21 mouse cellular contexts compared by ENCODE assay signal in genomic region chr11:43092980-43093379, GRCm38 (mm10). TPM values are rescaled to one million over a fixed set of nuclear protein-coding genes. Genes with fewer than 3 reads are reported as not detected.
DNase-seq lines count a peak whose midpoint lies in the region; TF ChIP-seq lines count a peak whose summit lies in the region.
"Had no signal": no experiment of that assay in that cellular context is flagged by ENCODE, and none has a peak within 500 bp of the region (broad histone marks: within the 10 kb centered on the region; RNA-seq: fewer than 3 reads in every experiment).

No protein-coding gene starts in this region.

- intact Hi-C loops in left cerebral cortex, adult 2 months (cut with DNase I) = loop anchor here (2.0 to 10.0 kb wide), 4 partner anchors 38 to 568 kb away; no protein-coding TSS in a partner anchor

- H3K27ac ChIP-seq in left cerebral cortex, adult 2 months = peak overlapping the region; percentile 82
- H3K27ac ChIP-seq: embryonic facial prominence, embryonic 10.5 days; embryonic facial prominence, embryonic 12.5 days; forebrain, embryonic 13.5 days; forebrain, embryonic 15.5 days had no signal

- TF ChIP-seq CTCF in left cerebral cortex, adult 2 months (IDR thresholded peaks at IDR 0.05) = no peak

- DNase-seq in layer of hippocampus, adult 11-12 months (ENCODE audit: low spot score) = peak; percentile 21
- no peak for DNase-seq in layer of hippocampus, postnatal 36 days
- no peak for DNase-seq in left cerebral cortex, adult 2 months (ENCODE audit: extremely low spot score in 1 of 2, low spot score in 2 of 2)
- DNase-seq in left cerebral cortex, adult 9 months (ENCODE audit: low spot score in 2 of 2) = no peak
- peak; percentile 50 for DNase-seq in brain, adult 2 months (ENCODE audit: low read depth, low spot score)
- no peak for DNase-seq in cerebellum, adult 9-11 months
- no peak for DNase-seq in c-Kit-positive CD71-positive TER-119-positive erythroid progenitor cells, embryonic 14.5 days (ENCODE audit: low spot score)
- DNase-seq: adrenal gland, adult 8-10 months; adrenal gland, postnatal 14 days; adrenal gland, postnatal 36 days; cerebellum, adult 11-12 months; cerebellum, adult 2 months; cerebellum, adult 9-10 months; cerebellum, postnatal 36 days had no signal

- H3K4me3 ChIP-seq in left cerebral cortex, adult 2 months = no peak overlapping the region
- H3K4me3 ChIP-seq: embryonic facial prominence, embryonic 10.5 days; embryonic facial prominence, embryonic 12.5 days; forebrain, embryonic 13.5 days; forebrain, embryonic 15.5 days had no signal

RNA-seq across cellular contexts. Expression of gene Atp10b, which starts 56.7 kb away (rescaled TPM):
- 1 to 10 TPM; 1.2 to 1.5 TPM for total RNA-seq in layer of hippocampus, postnatal 36 days (2021)
- total RNA-seq in left cerebral cortex, adult 2 months (2021) = under 1 TPM; 0.32 to 0.54 TPM
- total RNA-seq: common myeloid progenitor, adult 5-6 weeks had no signal

RNA-seq across cellular contexts. Expression of gene Gm9972, which starts 57.4 kb away (rescaled TPM):
- not detected for total RNA-seq in layer of hippocampus, postnatal 36 days (2021)
- total RNA-seq in left cerebral cortex, adult 2 months (2021) = not detected
- total RNA-seq: adrenal gland, adult 18-20 months; adrenal gland, adult 8-10 months; adrenal gland, postnatal 14 days; adrenal gland, postnatal 36 days; common myeloid progenitor, adult 5-6 weeks; forebrain, postnatal 0 days had no signal

Comparison
In these comparisons a context has a peak if more than half of its experiments do, and no peak if none do; other contexts are left out.
1. DNase-seq: peak in layer of hippocampus, adult 11-12 months (single experiment) and brain, adult 2 months (single experiment); none in layer of hippocampus, postnatal 36 days (0 of 2), left cerebral cortex, adult 2 months (0 of 2), left cerebral cortex, adult 9 months (0 of 2), cerebellum, adult 9-11 months (single experiment) and c-Kit-positive CD71-positive TER-119-positive erythroid progenitor cells, embryonic 14.5 days (single experiment).